Mouse (Mus musculus) granulocyte monocyte progenitor cell, adult 5-6 weeks (primary cell): ENCODE data around the gene March8. TPM values are rescaled to one million over a fixed set of nuclear protein-coding genes. Genes with fewer than 3 reads are reported as not detected.

Experiments used
- ATAC-seq: replicated peaks from 2 replicates; pipeline ENCODE4 v1.8.0; 2016; ENCODE audit warnings: mild to moderate bottlenecking, moderate TSS enrichment, inconsistent platforms; ENCODE audit not compliant: poor library complexity, severe bottlenecking
- total RNA-seq, 2 experiments: library from RNA; stranded (forward) in 1 of 2; stranded (reverse) in 1 of 2; fragments of 200-712, 200-1000 nt in 1 of 2; fragments of >200 nt in 1 of 2; fragmentation: Nextera tagmentation in 1 of 2; gene quantifications; 2 replicates each; pipeline ENCODE4 v1.2.3; 2014 to 2017

The March8 gene
- total RNA-seq, 2 experiments from 2014 or later = 13.4 to 19.3 TPM

DNA sequence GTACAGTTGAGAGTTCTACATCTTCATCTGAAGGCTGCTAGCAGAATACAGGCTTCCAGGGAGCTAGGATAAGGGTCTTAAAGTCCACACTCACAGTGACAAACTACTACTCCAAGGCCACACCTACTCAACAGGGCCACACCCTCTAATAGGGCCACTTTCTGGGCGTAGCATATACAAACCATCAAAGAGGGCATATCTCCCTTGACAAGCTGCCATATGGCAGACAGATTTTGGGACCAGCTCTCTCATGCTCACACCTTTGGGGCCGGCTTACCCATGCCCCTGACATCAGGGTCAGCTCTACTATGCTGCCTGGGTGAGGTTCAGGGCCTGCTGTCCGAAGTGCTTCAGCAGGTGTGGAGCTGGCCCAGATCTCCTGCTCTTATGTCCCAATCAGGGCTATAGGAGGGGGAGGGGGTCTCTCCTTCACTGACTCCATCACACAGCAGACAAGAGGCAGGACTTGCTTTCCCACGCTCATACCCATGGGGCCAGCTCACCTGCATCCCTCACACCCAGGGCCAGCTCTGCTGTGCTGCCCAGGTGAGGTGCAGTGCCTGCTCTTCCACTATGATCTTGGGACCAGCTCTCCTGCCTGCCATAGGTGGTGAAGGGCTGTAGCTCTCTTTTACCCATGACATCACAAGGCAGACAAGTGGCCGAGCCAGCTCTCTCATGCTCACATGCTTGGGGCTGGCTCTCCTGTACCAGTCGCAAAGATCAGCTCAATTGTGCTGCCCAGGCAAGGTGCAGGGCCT, 32.6 kb downstream of the March8 start:
- no peak for ATAC-seq

- ATAC-seq = no peak
Measured at GRCm38 (mm10) chr6:116371500-116371899, 33.7 kb downstream of the March8 start.

- no peak for ATAC-seq
Measured at GRCm38 (mm10) chr6:116374136-116374535, 36.3 kb downstream of the March8 start.

DNA sequence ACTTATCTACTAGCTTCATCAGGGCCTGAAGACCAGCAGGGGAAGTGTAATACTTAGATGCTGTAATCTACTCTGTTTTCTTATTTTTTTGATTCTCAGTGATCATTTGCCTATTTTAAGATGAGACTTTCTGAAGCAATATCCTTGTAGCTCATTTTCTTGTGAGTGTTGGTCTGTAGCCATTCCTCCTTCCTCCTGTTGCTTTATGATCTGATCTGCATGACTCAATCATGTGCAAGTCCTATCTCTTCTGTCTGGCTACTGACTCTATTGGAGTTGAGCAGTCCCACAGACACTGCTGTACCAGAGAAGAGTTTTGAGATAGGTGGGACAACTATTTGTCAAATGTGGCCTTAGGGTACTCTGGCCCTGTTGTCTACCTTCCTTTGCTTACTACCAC, 36.8 kb downstream of the March8 start:
- ATAC-seq = no peak

- ATAC-seq = no peak
Measured at GRCm38 (mm10) chr6:116378892-116379291, 41.1 kb downstream of the March8 start.

- no peak for ATAC-seq
Measured at GRCm38 (mm10) chr6:116380157-116380556, 42.3 kb downstream of the March8 start.

- ATAC-seq = 0 out of 2 replicates have a peak, but pooled peaks have one; percentile 35
Measured at GRCm38 (mm10) chr6:116381605-116382004, 43.8 kb downstream of the March8 start.

DNA sequence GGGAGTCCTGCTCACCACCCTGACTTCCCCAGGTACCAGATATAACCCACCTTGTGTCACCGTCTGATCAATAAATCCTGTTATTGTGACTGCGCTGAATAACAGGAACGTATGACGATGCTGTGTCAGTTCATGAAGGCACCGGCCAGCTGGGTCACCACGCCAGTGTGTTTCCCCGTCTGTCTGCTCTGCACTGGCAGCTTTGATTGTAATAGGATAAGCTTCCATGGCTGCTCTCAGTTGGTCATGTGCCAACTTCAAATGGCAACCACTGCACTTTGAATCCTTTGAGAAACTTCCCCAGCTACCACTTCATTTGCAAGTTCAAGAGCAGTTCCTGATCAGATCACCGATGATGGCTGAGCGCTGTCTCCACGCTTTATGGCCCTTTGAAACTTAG, 45.8 kb downstream of the March8 start:
- ATAC-seq = no peak

DNA sequence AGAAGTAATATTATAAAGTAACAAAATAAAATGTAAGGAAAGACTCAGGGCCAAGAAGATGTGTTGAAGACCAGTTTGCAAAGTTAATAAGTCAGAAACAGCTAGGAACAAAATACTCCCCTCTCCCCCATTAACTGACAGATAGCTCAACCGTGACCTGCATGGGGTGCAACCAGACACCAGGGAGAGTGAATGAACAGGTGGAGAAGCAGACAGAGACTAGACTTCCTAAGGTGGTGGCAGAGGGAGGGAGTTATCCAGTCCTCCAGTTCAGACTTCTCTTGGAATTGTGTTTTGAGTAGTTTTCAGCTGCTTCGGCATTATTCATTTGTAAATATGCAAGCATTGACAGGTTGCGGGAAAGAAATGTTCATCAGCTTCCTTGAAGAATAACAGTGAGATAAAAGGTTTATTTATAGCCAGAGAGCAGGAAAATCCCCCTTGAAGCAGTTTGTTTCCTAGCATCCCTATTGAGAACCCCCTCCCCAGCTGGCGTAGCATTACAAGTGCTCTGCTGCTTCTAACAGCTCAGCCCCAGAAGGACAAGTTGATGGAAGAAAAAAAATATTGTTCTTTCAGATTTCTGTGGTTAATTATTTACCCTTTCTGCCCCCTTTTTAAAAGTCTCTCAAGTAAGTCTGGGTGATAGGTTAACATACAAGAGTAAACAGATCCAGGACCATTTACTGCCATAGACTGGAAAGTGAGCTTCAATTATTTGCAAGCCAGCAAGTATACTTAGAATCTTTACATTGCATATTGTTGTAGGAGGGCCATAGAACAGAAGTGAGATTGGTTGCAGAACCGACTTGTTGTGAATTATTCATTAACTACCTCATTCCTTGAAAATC, 47.6 kb downstream of the March8 start:
- no peak for ATAC-seq

DNA sequence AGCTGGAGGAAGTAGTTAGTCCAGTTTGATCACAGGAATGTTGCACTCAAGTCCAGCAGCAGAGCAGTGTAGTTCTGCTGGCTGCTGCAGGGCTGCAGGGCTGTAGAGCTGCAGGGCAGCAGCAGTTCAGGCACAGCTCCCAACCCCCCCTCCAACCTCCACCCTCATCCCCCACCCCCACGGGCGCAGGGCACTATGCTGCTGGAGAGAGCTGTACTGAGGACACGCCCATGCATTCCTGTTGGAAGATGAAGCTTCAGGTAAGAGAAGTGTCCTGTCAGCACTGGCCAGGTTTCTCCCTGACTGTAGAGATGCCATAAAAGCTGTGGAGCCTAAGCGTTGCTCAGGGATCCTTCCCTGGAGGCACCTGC, 48.2 kb downstream of the March8 start:
- ATAC-seq = no peak

- no peak for ATAC-seq
Measured at GRCm38 (mm10) chr6:116386506-116386905, 48.7 kb downstream of the March8 start.

DNA sequence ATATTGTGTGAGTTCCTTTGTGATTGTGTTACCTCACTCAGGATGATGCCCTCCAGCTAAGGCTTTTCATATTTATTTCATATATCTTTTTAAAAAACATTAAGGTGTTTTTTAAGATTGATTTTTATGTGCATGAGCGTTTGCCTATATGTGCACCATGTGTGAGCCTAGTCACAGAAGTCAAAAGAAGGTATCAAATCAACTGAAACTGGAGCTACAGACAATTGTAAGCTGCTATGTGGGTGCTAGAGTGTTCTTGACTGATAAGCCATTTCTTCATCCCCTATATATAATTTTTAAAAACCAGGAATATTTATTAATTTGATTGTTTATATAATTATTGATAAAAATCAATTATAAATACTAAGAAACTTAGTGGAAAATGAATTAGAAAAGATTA, 50.2 kb downstream of the March8 start:
- ATAC-seq = no peak

DNA sequence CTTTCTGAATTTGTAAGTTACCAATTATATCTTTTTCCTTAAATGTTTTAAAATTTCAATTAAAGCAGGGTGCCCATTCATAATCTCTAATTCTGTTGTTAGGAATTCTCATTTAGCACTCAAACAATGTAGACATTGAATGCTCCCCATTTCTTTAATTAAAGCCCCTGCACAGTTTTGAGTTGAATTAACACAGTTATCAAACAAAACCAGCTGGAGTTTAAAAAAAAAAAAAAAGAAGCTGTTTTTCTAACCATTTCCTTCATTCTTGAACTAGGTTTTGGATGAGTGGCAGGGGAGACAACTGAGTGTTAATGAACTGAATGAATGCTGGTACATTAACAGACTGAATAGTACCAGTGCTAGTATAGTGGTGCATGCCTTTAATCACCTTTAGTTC, 51.7 kb downstream of the March8 start:
- no peak for ATAC-seq

DNA sequence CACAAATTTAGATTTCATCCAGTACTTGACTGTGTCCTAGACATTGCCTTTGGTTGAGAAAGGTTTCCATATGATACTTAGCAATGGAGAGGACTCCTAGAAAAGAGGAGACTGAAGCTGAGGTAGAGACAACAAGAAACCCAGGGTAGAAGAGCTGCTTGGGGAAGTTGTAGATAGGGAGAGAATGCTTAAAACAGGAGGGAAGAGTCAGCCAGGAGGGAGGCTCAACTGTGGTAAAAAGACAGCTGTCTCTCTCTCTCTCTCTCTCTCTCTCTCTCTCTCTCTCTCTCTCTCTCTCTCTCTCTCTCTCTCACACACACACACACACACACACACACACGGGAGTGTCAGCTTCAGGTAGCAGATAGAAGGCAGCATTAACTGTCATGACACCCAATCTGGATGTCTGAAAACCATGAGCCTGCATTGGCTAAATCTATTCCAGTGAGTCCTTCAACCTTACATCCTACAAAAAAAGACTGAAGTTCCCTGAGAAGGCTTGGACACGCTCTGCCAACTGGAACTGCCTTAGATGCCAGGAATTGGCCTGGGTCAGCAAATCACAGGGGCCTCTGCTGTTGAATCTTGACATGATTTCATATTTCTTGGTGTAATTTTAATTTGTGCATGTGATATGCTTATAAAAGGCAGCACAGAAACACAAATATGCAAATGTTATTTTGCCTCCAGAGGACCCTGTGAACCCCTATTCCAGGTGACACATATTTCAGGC, 57.3 kb downstream of the March8 start:
- ATAC-seq = no peak

DNA sequence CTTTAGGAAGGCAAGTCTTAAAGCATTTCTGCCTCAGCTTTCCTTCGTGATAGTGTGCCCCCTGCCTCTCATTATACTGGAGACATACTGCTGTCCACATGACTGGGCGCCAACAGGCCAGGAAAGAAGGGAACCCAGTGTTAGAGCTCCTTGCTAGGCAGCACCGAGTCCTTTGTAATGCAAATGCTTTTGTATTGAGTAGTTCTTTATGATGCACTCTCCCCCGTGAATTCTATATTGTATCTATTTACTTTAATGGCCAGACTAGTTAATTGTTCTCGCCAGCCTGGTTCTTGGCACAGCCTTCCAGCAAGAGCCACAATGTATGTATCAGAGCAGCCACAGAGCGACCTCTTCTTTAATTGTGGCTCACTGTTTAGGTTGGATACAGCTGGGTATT, 59.8 kb downstream of the March8 start:
- ATAC-seq = no peak

GRCm38 (mm10) chr6:116398136-116398535, 60.3 kb downstream of the March8 start:
- no peak for ATAC-seq

- no peak for ATAC-seq
Measured at GRCm38 (mm10) chr6:116401746-116402423, 64.1 kb downstream of the March8 start.

- ATAC-seq = no peak
Measured at GRCm38 (mm10) chr6:116402426-116402825, 64.6 kb downstream of the March8 start.

- no peak for ATAC-seq
Measured at GRCm38 (mm10) chr6:116405243-116405642, 67.4 kb downstream of the March8 start.

- ATAC-seq = no peak
Measured at GRCm38 (mm10) chr6:116405715-116406114, 67.9 kb downstream of the March8 start.
